Mouse (Mus musculus) heart, embryonic 14.5 days (tissue): ENCODE results near the gene Mrps7. TPM values are rescaled to one million over a fixed set of nuclear protein-coding genes. Genes with fewer than 3 reads are reported as not detected.

Experiments used
- ATAC-seq: fragments of 200-750 bp; cut with Nextera tagmentation; 2 replicates; pipeline ENCODE4 v1.8.0; 2017; ENCODE audit warnings: low read depth, moderate TSS enrichment; ENCODE audit not compliant: insufficient number of reproducible peaks, insufficient read depth, low FRiP score
- H3K27ac ChIP-seq, 2 experiments: fragments of 200-500 bp in 1 of 2; fragments of 300-500 bp in 1 of 2; sonication (generic) in 1 of 2; replicated peaks in 1 of 2; 2 replicates each; pipeline ENCODE4 v1.5.1; 2012 to 2014; ENCODE audit warnings: low read depth in 2 of 2, low read length in 2 of 2, control low read depth in 1 of 2, mild to moderate bottlenecking in 1 of 2, mixed read lengths in 1 of 2; ENCODE audit not compliant: control insufficient read depth in 1 of 2, insufficient read depth in 1 of 2
- H3K27me3 ChIP-seq: fragments of 300-500 bp; sonication (generic); 2 replicates; pipeline ENCODE4 v1.6.1; 2014; ENCODE audit warnings: mild to moderate bottlenecking, low read length, control low read depth; ENCODE audit not compliant: control insufficient read depth, insufficient read depth
- H3K36me3 ChIP-seq: fragments of 300-500 bp; sonication (generic); 2 replicates; pipeline ENCODE4 v1.6.1; 2014; ENCODE audit warnings: mild to moderate bottlenecking, control low read depth, low read length, mixed read lengths; ENCODE audit not compliant: control insufficient read depth, insufficient read depth
- H3K4me1 ChIP-seq, 2 experiments: fragments of 200-500 bp in 1 of 2; fragments of 300-500 bp in 1 of 2; sonication (generic) in 1 of 2; 2 replicates each; pipeline ENCODE4 v1.6.1; 2012 to 2014; ENCODE audit warnings: low read length in 2 of 2, control low read depth in 1 of 2, mixed read lengths in 1 of 2; ENCODE audit not compliant: control insufficient read depth in 2 of 2, insufficient read depth in 2 of 2
- H3K4me2 ChIP-seq: fragments of 300-500 bp; sonication (generic); 2 replicates; pipeline ENCODE4 v1.6.1; 2014; ENCODE audit warnings: mild to moderate bottlenecking, low read length
- H3K4me3 ChIP-seq, 2 experiments: fragments of 200-500 bp in 1 of 2; fragments of 300-500 bp in 1 of 2; sonication (generic) in 1 of 2; 2 replicates each; pipeline ENCODE4 v1.5.1; 2012 to 2014; ENCODE audit warnings: low read length in 2 of 2, mild to moderate bottlenecking in 2 of 2, control low read depth in 1 of 2, low read depth in 1 of 2, moderate library complexity in 1 of 2; ENCODE audit not compliant: control insufficient read depth in 1 of 2, insufficient read depth in 1 of 2
- H3K9ac ChIP-seq: fragments of 300-500 bp; sonication (generic); 2 replicates; pipeline ENCODE4 v1.6.1; 2014; ENCODE audit warnings: mild to moderate bottlenecking, low read length
- H3K9me3 ChIP-seq: fragments of 300-500 bp; sonication (generic); 2 replicates; pipeline ENCODE4 v1.6.1; 2016; ENCODE audit warnings: low read length, control low read depth; ENCODE audit not compliant: control insufficient read depth
- WGBS: fragments of 180-500 bp; shearing (Covaris S2); extraction: QIAGEN DNeasy Blood & Tissue Kit; methylation state at CpG from one replicate; pipeline ENCODE4 v1.1.7; 2014; 5-methylcytosine and 5-hydroxymethylcytosine counted together
- polyA plus RNA-seq: library from polyadenylated mRNA; unstranded; fragments of >200 nt; fragmentation: Nextera tagmentation; extraction: Ambion mirVana; gene quantifications from 2 replicates; pipeline ENCODE4 v1.2.1, GENCODE M21; 2014

Gene Mrps7
- polyA plus RNA-seq, 1 experiment from 2014 or later: 87.4 TPM

DNA sequence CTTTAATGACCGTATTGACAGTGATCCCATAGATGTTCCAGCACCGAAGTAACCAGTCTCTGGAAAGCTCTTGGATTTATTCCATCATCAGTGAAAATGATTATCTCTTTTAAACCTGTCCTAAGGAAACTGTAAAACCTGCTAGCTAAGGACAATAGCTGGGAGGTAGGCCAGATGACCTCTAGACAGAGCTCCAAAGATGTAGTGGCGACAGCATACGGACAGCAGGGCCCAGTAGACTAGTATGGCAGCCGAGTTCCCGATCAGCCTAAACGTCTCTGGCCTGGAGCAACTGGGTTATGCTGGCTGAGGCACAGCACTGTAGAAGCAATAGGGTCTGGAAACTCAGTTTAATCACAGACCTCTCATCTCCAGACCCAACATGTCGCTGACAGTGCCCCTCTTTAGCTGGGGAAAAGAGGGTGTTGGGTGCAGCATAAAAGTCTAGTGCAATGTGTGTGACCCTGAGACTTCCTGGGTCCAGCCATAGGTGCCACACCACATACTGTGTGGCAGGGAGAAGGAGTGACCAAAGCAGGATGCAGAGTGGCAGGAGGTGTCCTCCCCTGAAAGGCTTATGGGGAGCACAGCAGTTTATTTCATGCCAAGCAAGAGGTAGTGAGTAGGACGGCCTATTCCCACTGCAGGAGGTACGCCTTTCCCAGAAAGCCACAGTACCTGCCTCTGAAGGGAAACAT, 19.2 kb upstream of the Mrps7 start:
- no peak overlapping the region for H3K27ac ChIP-seq
- H3K36me3 ChIP-seq: peaks cover 96% of the 10 kb centered on the region
- no peak overlapping the region for H3K9ac ChIP-seq
- no peaks in the 10 kb centered on the region for H3K27me3 ChIP-seq
- no peak overlapping the region for H3K4me2 ChIP-seq
- no peaks in the 10 kb centered on the region; a peak in 1 of 4 replicates for H3K4me1 ChIP-seq
- 83% methylated on average over 10 of the region's 10 CpGs for WGBS
- ATAC-seq: no peak
- H3K4me3 ChIP-seq: no peak overlapping the region
- no peaks in the 10 kb centered on the region for H3K9me3 ChIP-seq

DNA sequence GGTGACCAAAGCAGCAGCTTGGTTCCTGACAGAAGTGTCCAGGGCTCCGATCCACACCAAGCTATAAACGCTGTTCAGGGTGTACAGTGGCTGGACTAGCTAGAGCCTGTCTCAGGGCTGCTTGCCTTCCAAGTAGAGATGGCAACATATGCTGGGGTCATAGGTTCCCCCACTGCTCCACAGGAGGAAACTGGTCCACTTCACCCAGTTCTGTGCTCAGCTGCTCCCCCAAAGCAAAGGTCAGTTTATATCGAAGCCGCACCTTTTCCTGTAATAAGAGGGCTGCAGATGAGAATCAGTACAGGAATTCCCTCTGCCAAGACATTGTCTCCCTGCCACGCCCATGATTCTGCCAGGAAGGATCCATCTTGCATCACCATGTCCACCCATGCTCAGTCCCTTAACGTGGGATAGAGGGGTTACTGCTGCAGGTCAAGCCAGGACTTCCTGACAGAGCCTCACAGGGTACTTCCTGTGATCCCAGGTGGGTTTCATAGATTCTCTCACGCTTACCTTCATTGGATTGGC, 18.1 kb upstream of the Mrps7 start:
- Histone ChIP-seq H3K36me3 (peaks cover 98% of the 10 kb centered on the region), H3K4me2 (no peak overlapping the region), H3K27me3 (no peaks in the 10 kb centered on the region), H3K4me1 (no peaks in the 10 kb centered on the region; a peak in 1 of 4 replicates), H3K4me3 (no peak overlapping the region), H3K9ac (no peak overlapping the region), H3K27ac (no peak overlapping the region), H3K9me3 (no peaks in the 10 kb centered on the region)
- WGBS: 85% methylated on average over 7 of the region's 7 CpGs
- no peak for ATAC-seq

DNA sequence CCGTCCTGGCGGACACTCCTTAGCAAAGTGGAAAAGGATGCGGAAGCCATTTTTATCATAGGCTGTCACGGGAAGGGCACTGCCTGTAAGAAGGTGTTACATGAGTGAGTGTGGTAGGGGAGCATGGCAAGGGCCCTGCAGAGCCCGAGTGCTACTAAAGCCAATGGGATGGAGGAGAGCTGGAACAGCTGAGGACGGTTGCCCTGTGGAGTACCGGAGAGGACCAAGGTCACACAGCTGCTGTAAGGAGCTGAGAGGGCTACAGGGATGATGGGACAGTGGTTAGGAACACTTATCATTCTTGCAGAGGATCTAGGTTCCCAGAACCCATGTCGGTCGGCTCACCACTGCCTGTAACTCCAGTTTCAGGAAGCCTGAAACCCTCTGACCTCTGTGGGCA, 17.3 kb upstream of the Mrps7 start:
- no peak for ATAC-seq
- no peak overlapping the region for H3K4me2 ChIP-seq
- H3K4me1 ChIP-seq: no peaks in the 10 kb centered on the region; a peak in 1 of 4 replicates
- peaks cover 98% of the 10 kb centered on the region for H3K36me3 ChIP-seq
- H3K9ac ChIP-seq: no peak overlapping the region
- no peaks in the 10 kb centered on the region for H3K27me3 ChIP-seq
- no peak overlapping the region for H3K27ac ChIP-seq
- no peak overlapping the region for H3K4me3 ChIP-seq
- H3K9me3 ChIP-seq: no peaks in the 10 kb centered on the region
- WGBS: 82% methylated on average over 9 of the region's 9 CpGs

DNA sequence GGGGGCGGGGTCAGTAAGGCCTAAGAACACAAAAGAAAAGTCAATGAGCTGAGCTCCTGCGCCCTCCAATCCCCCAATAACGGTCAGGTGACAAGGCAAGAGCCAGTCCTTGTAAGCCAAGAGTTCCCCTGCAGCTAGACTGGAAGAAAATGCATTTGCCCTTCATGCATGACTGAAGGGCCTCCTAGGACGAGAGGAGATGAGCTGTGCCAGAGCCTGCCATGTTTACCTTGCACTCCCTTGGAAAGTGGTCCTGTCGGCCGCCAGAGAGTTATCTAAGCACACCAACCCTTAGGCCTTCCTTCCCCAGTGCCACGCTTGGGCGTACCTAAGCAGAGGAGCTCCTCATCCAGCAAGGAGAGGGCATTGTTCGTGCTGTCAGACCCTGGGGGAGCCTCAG, 15.7 kb upstream of the Mrps7 start:
- no peaks in the 10 kb centered on the region for H3K9me3 ChIP-seq
- peaks cover 98% of the 10 kb centered on the region for H3K36me3 ChIP-seq
- ATAC-seq: no peak
- no peaks in the 10 kb centered on the region for H3K27me3 ChIP-seq
- 86% methylated on average over 9 of the region's 9 CpGs for WGBS
- H3K27ac ChIP-seq: no peak overlapping the region
- H3K9ac ChIP-seq: no peak overlapping the region
- H3K4me1 ChIP-seq: no peaks in the 10 kb centered on the region; a peak in 1 of 4 replicates
- H3K4me2 ChIP-seq: no peak overlapping the region
- no peak overlapping the region for H3K4me3 ChIP-seq

- Histone ChIP-seq H3K36me3 (peaks cover 94% of the 10 kb centered on the region), H3K4me2 (no peak overlapping the region), H3K9ac (no peak overlapping the region), H3K4me3 (no peak overlapping the region), H3K4me1 (no peaks in the 10 kb centered on the region; a peak in 1 of 4 replicates), H3K27me3 (no peaks in the 10 kb centered on the region), H3K27ac (no peak overlapping the region), H3K9me3 (no peaks in the 10 kb centered on the region)
- 82% methylated on average over 2 of the region's 2 CpGs for WGBS
- no peak for ATAC-seq
These were observed 13.1 kb upstream of the Mrps7 start for GRCm38 (mm10) chr11:115590526-115591075.

DNA sequence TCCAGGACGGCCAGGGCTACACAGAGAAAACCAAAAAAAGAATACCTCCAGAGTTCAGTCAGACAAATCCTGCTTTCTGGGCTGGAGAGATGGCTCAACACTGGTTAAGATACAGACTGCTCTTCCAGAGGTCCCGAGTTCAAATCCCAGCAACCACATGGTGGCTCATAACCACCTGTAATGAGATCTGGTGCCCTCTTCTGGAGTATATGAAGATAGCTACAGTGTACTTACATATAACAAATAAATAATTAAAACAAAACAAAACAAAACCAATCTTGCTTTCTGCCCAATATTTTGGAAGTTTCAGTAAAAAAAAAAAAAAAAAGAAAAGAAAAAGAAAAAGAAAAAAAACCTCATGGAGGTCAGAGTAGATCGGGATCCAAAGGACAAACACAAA, 8.5 kb upstream of the Mrps7 start:
- 98% methylated on average over 3 of the region's 3 CpGs for WGBS
- peaks cover 80% of the 10 kb centered on the region for H3K36me3 ChIP-seq
- ATAC-seq: no peak
- no peak overlapping the region for H3K9ac ChIP-seq
- no peak overlapping the region for H3K27ac ChIP-seq
- no peaks in the 10 kb centered on the region for H3K9me3 ChIP-seq
- H3K4me3 ChIP-seq: no peak overlapping the region
- H3K27me3 ChIP-seq: no peaks in the 10 kb centered on the region
- H3K4me1 ChIP-seq: peaks cover 3 to 5% of the 10 kb centered on the region in 2 experiments; a peak in 2 of 4 replicates
- no peak overlapping the region for H3K4me2 ChIP-seq

GRCm38 (mm10) chr11:115598309-115598708, 5.4 kb upstream of the Mrps7 start:
- WGBS: 84% methylated on average over 4 of the region's 4 CpGs
- H3K4me2 ChIP-seq: no peak overlapping the region
- H3K9me3 ChIP-seq: no peaks in the 10 kb centered on the region
- H3K4me1 ChIP-seq: peaks cover 6 to 32% of the 10 kb centered on the region in 2 experiments
- no peak overlapping the region for H3K27ac ChIP-seq
- no peak overlapping the region for H3K9ac ChIP-seq
- peaks cover 52% of the 10 kb centered on the region for H3K36me3 ChIP-seq
- ATAC-seq: no peak
- no peak overlapping the region for H3K4me3 ChIP-seq
- no peaks in the 10 kb centered on the region for H3K27me3 ChIP-seq
